Mouse (Mus musculus): ENCODE measurements around the gene Rmdn2. TPM values are rescaled to one million over a fixed set of nuclear protein-coding genes. Genes with fewer than 3 reads are reported as not detected.

Rmdn2 gene
- total RNA-seq, 2 experiments from 2014 or later: 11.7 to 11.9 TPM

DNA sequence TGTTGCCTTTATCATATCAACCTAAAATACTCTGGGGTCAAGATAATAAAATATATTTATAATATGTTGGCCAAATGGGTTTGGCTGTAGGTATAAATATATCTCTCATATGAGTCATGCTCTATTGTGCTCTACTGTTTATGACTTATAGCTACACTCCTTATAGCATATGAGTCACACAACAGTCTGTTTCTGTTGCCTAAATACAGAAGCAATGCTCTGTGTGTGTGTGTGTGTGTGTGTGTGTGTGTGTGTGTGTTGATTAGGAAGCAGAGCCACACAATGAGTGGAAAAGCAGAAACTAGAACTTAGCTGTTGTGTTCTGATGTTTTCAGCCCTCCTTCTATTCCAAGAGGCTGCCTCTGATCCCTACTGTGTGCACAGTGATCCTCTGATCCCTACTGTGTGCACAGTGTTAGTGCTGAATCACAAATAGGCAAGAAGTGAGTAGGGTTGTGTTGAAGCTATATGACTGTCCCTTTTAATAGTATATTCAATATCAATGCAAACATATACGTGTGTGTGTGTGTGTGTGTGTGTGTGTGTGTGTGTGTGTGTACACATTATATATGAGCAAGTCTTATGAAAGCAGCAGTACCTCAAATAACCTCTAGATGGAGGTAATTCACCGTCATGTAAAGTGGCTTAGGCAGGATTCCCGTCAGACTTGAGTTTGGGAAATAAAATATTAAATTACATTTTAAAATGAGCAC lies 51.9 kb downstream of the Rmdn2 start:
- DNase-seq (ENCODE audit: extremely low spot score in 1 of 2, low spot score in 2 of 2): peak in 1 of 2 experiments; percentile 37
- intact Hi-C loops (cut with DNase I): loop anchor here (10.0 kb wide), 1 partner anchor 351 kb away; no protein-coding TSS in a partner anchor

DNA sequence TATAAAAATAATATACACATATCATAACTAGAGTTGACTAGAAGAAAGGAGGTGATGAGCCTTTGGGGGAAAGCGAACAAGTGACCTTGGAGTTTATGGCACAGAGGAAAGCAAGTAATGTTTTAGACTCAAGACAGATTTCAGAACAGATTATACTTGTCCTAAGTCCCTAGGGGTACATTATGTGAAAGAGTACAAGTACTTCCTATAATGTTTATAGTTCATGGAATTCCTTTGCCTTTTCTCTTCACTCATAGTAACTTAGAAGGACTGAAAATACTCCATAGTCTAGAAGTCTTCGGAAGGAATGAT lies 52.4 kb downstream of the Rmdn2 start:
- intact Hi-C loops (cut with DNase I): loop anchor here (10.0 kb wide), 1 partner anchor 351 kb away; no protein-coding TSS in a partner anchor
- DNase-seq (ENCODE audit: extremely low spot score in 1 of 2, low spot score in 2 of 2): no peak

DNA sequence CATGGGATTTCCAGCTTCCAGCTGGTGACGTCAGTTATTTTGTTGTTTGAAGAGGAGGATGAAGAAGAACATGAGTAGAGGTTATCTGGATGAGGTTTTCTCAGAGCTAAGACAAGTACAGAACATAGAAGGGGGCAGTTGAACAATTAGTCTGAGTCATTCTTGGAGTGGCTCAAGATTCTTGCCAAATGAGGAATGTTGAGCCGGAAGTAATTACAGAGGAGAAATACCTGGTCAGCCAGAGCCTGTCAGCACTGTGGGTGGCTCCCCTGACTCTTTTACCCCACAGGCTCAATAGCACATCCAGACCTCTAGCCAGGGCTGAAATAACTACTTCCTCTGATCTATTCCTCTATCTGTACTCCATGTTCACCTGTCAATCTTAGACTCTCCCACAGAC lies 59.2 kb downstream of the Rmdn2 start:
- no peak for DNase-seq (ENCODE audit: extremely low spot score in 1 of 2, low spot score in 2 of 2)
- intact Hi-C loops (cut with DNase I): no loop called here

DNA sequence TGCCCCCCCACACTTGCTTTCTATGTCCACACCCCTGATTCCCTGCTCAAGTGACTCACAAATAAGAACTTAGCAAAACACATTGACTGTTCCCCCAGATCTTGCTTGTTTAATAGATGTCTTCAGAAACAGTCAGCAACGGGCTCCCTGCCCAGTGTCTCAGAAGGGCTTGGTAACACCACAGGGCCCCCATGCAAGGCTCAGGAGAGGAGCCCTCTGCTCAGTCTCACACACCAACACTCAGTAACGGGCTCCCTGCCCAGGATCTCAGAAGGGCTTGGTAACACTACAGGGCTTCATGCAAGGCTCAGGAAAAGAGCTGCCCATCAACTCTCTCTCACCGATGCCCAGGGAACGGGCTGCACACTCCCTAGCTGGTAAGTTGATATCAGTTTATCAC lies 83.4 kb downstream of the Rmdn2 start:
- DNase-seq (ENCODE audit: extremely low spot score in 1 of 2, low spot score in 2 of 2): no peak
- intact Hi-C loops (cut with DNase I): no loop called here

DNA sequence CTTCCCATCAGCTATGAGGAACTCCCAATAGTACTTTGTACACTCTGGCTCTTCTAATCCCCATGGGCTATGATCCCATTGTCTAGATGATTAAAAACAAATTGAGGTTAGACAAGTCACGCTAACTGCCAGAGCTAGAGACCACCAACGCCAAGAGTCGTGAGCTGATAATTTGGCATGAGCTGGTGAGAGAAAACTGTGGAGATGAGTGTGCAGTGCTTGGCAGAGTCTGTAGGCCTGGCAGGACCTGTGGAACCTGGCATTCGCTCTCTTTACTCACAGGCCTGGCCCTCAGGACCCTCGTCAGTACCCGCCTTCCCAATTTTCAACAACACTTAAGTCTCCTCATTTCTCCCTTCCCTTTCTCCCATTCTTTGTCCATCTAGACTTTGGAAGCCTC lies 83.9 kb downstream of the Rmdn2 start:
- intact Hi-C loops (cut with DNase I): no loop called here
- no peak for DNase-seq (ENCODE audit: extremely low spot score in 1 of 2, low spot score in 2 of 2)

DNA sequence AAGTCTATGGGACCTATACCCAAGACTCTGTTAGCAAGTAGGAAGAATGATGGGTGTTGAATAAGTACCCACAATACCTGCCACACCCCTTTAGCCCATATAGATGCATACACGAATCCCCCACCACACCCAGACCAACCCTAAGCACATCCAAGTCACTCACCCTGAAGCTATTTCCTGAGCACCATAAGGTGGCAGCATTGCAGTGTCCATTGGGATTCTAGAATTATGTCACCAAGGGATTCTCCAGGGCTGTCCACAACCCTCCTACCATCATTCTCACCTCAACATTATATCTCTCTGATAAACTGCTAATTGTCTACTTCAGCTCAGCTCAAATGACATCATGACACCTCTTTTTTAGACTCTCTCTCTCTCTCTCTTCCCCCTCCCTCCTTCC lies 87.5 kb downstream of the Rmdn2 start:
- DNase-seq (ENCODE audit: extremely low spot score in 1 of 2, low spot score in 2 of 2): no peak
- intact Hi-C loops (cut with DNase I): no loop called here

DNA sequence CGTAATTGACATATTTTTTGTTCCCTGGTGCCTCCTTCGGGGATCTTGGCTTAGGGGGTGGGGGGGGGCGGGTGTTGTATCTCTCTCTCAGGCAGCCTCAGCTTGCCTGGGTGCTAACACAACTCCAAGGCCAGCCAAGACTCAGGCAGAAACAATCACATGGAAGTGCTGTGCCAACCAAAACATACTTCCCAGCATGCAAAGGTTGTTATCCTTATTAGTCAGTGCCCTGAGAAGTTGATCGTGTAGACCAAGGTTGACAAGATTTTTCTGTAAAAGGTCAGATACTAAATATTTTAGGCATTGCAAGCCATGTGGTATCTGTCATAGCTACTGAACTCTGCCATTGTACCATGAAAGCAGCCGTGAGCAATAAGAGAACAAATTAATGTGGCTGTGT lies 89.2 kb downstream of the Rmdn2 start:
- DNase-seq (ENCODE audit: extremely low spot score in 1 of 2, low spot score in 2 of 2): no peak
- intact Hi-C loops (cut with DNase I): no loop called here

DNA sequence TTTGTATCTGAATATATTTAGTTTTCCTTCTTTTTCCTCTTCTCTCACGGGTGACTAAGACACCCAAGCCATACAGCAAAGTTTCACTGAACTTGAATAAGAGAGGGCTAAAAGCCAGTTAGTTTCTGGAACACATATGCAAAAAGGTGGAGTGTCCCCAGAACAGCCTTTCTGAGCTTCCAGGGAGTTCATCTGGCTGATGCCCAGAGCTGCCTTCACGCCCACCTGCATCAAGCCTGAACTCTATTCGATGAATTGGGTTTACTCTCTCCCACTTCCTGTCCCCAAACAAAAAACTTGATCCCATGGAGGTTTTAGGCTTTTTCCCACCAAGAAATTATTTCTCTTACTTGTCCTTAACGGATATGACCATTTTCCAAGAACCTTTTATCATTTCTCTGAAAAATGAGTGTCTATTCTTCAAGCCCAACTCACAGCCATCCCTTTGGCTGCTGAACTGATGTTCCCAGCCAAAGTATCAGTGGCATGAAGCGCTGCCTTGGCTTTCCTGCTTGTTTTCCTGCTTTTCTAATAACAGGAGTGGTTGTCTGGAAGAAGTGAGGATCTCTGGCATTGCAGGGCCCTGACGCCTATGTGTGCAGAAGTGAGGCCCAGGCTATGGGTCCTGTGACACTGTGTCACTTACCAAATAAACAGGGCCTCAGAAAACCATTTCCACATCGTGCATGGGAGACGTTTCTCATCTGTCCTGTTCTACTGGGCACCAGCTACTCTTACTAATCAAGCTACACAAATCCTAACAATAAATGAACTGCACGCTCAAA lies 94.2 kb downstream of the Rmdn2 start:
- intact Hi-C loops (cut with DNase I): no loop called here
- DNase-seq (ENCODE audit: extremely low spot score in 1 of 2, low spot score in 2 of 2): no peak

DNA sequence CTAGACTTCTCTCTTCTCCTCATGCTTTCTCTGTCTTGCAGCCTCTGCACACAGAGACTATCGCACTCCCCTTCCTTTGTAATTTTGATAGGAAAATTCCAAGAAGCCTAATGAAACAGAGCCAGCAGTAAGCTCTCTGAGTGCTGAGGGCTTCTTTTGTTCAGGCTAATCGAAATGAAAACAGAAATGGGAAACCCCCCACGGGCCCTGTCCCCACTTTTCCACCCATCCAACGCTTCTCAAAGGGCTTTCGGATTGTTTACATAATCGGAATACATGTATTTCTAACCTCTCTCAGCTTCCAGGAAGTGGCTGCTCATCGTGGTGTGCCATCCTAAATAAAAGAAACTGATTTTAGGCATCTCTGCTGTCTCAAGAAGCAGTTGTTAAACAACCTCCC lies 96.5 kb downstream of the Rmdn2 start:
- DNase-seq (ENCODE audit: extremely low spot score in 1 of 2, low spot score in 2 of 2): no peak
- intact Hi-C loops (cut with DNase I): no loop called here

DNA sequence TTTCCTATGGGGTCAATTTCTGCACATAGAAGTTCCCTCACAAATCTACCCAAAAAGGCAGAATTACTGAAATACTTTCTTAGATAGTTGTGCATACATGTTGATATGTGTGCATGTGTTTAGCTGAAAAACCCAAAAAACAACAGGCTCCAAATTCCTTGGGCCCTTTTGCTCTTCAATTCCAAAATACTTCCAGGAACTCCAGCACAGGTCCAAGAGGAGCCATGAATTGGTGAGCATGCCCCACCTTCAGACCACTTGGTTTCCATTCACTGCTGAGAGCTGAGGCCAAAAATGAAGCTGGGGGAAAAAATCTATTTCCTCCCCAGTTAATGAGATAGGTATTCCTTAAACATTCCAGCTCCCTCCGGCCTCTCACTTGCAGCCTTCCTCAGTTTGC lies 98.1 kb downstream of the Rmdn2 start:
- no peak for DNase-seq (ENCODE audit: extremely low spot score in 1 of 2, low spot score in 2 of 2)
- intact Hi-C loops (cut with DNase I): loop anchor here (5.0 kb wide), 1 partner anchor 128 kb away; no protein-coding TSS in a partner anchor

DNA sequence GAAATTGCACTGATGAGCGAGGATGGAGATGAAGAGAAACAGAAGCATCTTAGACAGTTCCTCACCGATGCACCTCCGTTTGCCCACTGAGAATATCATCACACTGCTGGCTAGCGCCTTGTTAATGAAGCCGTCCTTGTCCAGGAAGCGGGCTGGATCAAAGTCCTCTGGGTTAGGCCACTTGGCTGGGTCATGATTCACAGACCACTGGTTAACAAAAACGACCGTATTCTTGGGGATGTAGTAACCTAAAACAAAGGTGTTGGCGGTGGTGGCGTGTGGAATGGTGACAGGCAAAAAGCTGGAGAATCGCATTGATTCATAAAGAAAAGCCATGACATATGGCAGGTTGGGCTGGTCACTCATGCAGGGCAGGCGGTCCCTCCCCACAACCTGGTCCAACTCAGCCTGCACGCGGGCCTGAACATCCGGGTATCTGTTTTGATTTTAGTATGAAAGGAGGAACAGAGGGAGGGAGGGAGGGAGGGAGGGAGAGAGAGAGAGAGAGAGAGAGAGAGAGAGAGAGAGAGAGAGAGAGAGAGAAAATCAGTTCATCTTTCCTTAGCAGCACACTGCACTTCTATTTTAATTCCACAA lies 98.7 kb downstream of the Rmdn2 start:
- no peak for DNase-seq (ENCODE audit: extremely low spot score in 1 of 2, low spot score in 2 of 2)
- intact Hi-C loops (cut with DNase I): loop anchor here (5.0 kb wide), 1 partner anchor 127 kb away; no protein-coding TSS in a partner anchor

DNA sequence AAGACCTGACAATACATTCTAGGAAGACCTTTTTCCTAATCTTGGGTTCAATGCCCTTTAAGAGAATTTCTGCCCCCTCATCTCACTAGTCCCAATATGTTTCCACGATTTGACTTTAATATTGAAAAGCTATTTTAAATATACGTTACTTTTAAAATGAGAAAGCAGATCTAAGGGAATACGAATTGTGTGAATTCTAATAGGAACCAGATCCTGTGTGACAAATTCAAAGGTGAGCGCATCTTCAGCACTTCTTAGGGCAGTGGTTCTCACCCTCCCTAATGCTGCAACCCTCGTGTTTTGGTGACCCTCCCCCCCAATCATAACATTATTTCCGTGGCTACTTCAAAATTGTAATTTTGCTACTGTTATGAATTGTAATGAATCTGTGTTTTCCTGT lies 100.3 kb downstream of the Rmdn2 start:
- no peak for DNase-seq (ENCODE audit: extremely low spot score in 1 of 2, low spot score in 2 of 2)
- intact Hi-C loops (cut with DNase I): loop anchor here (5.0 kb wide), 1 partner anchor 125 kb away; no protein-coding TSS in a partner anchor

DNA sequence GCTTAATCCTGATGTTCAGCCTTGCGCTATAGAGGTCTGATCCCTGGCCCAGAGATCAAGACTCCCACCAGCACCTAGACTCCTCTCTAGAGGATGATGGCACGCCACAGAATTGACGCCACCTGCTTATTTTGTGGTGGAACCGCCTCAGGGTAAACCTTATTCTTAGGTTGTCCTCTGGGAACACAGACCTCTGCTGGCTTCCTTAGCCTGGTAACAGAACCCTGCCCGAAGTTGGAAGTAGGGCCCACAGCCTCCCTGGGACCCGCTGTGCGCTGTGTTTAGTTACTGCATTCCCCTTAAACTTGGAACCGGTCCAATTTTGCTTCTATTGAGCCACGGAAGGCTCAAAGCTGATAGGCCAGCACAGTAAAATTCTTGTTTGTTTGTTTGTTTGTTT lies 100.9 kb downstream of the Rmdn2 start:
- DNase-seq (ENCODE audit: extremely low spot score in 1 of 2, low spot score in 2 of 2): no peak
- intact Hi-C loops (cut with DNase I): loop anchor here (5.0 kb wide), 1 partner anchor 125 kb away; no protein-coding TSS in a partner anchor

DNA sequence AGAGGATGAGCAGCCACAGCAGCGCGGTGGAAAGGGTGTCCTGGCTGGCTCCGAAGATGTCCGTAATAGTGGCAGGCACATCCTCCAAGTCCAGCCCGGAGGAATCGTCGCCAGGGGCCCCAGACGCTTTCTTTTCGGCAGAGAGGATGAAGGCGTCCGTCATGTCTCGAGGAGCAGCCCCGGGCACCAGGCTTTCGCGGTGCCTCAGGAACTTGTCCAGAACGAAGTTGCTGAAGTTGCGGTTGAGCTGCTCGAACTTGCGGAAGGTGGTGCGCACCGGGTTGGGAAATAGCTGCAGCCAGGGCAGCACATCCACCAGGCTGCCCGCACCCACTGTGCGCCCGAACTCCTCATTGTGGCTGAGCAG lies 101.6 kb downstream of the Rmdn2 start:
- intact Hi-C loops (cut with DNase I): loop anchor here (5.0 kb wide), 1 partner anchor 124 kb away; no protein-coding TSS in a partner anchor
- DNase-seq (ENCODE audit: extremely low spot score in 1 of 2, low spot score in 2 of 2): no peak

DNA sequence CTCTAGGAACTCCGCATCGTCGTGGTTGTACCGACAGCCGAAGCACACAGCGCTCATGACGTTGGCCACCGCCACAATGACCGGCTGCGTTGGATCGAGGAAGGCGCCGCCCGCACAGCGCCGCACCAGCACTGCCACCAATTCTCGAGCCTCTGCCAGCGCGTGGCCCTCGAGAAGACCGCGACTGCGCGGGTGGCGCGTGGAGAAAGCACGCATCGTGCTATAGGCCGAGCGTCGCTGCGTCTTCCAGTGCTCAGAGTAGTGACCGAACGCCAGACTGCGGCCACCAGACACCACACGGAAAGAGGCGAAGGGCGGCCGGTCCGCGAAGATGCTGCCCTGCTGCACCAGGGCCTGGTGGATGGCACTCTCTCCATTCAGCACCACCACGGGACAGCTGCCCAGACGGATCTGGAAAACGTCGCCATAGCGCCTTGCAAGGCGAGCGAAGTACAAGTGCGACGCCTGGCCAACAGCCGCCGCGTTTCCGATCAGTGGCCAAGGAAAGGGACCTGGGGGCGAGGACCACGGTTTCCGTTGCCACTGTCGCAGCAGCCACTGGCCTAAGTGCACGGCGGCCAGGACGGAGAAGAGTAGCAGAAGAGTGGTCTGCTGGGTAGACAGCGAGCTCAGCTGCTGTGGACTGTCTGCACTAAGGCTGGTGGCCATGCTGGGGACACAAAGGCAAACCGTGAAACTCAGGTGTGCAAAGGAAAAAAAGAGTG lies 102.1 kb downstream of the Rmdn2 start:
- intact Hi-C loops (cut with DNase I): loop anchor here (5.0 kb wide), 1 partner anchor 123 kb away; no protein-coding TSS in a partner anchor
- DNase-seq (ENCODE audit: extremely low spot score in 1 of 2, low spot score in 2 of 2): peak in 1 of 2 experiments; percentile 46

DNA sequence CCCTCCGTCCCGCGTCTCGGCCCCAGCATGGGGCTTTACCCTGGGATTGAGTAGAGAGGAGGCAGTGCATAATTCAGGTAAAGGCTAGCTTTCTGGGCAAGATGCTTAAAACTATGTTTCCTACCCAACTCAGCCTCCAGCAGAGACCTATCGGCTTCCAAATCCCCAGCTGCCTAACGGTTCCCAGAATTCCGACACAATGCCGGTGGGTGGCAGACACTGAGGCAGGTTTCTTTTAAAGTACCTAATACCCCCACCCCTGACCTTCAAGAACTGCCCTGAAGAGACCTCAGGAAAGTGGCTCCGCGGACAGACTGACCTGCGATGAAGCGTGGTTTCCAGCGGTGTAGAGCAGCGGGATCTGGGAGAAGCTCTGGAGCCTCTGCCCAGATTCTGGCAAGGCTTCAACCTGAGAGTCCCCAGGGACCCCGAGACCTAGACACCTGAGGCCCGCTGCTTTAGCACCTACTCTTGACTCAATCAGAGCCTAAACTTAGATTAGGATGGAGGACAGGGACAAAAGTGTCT lies 102.8 kb downstream of the Rmdn2 start:
- intact Hi-C loops (cut with DNase I): loop anchor here (5.0 kb wide), 1 partner anchor 123 kb away; no protein-coding TSS in a partner anchor
- no peak for DNase-seq (ENCODE audit: extremely low spot score in 1 of 2, low spot score in 2 of 2)

DNA sequence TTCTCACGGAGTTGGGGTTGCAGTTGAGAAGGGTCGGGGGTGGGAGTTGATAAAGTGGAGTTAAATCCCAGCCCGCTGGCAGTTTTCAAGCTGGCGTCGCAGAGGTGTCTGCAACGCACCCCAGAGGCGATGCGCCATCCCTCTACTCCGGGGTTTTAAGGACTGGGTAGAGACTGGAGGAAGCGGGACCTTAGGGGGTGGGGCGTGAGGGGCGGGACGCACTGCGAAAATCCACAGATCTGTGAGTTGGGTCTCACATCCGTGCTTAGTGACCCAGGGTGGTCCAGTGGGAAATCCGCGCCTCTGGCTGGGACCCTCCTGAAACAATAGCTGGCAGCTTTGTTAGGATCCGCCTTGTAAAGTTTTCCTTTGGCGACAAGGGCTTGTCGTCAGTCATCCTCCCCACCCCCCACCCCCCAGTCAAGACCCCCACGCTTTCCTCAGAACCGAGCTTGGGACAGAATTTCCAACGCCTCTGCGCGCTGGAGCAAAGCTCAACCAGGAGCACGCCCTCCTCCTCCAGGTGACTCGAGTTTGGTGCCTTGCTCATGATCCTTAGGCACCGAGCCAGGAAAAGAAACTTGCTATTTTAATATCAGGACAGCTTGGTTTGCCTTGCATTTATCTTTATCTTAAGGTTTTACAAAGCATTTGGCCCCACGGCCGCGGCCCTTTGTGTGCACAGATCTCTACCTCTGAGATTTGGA lies 103.4 kb downstream of the Rmdn2 start, which contains the start of gene Cyp1b1:
Cyp1b1 (minus strand) TSS at position 131 of the 707 bp plus-strand sequence.
- intact Hi-C loops (cut with DNase I): loop anchor here (5.0 kb wide), 1 partner anchor 122 kb away; no protein-coding TSS in a partner anchor
- peak in 1 of 2 experiments; percentile 36 for DNase-seq (ENCODE audit: extremely low spot score in 1 of 2, low spot score in 2 of 2)

DNA sequence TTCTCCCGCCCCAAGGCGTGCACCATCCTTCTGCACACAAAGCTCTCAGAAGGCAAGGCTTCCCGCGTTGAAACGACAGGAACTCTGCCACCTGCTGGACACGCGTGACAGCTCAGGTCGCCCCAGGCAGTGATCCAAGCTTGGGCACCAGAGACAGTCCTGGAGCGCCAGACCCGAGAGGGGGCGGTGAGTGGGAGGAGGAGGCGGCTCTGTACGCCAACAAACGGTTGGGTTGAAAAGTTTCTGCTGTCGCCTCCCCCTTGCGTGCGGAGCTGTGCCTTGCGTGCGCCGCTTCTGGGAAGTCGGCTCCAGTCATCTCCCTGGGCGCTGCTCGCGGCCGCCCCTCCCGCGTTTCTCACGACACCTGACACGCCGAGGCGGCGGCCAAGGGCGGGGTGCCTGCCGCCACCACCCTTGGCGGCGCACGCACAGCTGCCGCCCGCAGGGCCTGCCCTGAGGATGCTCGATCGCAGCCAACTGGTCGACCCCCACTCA lies 104.0 kb downstream of the Rmdn2 start:
- intact Hi-C loops (cut with DNase I): no loop called here
- peak; percentile 81 to 90 for DNase-seq (ENCODE audit: extremely low spot score in 1 of 2, low spot score in 2 of 2)

Measured in left cerebral cortex, postnatal 10 days (tissue).